Mouse (Mus musculus): ENCODE data around the gene Efna4. TPM values are rescaled to one million over a fixed set of nuclear protein-coding genes. Genes with fewer than 3 reads are reported as not detected.

Gene Efna4
- polyA plus RNA-seq, 1 experiment from 2014 or later: 47.1 TPM

DNA sequence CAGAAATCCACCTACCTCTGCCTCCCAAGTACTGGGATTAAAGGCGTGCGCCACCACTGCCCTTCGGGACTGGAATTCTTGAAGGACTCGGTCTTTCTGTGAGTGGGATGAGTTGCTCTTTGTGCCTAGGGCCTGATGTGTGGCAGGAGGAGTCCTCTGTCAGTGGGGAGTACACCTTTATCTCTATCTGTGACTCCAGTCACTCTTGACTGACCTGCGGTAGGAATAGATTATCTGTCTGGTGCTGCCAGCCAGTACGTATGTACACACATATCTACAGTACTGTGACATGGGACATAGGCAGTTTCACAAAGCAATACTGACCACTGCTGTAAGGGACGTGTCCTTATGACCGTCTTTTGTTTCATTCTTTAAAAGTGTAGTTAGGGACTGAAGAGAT lies 11.9 kb downstream of the Efna4 start:
- Histone ChIP-seq H3K27ac (no peak overlapping the region), H3K27me3 (peaks cover 14% of the 10 kb centered on the region), H3K4me2 (replicated peaks) (no peak overlapping the region), H3K4me1 (peaks cover 13% of the 10 kb centered on the region), H3K9me3 (no peaks in the 10 kb centered on the region), H3K36me3 (no peaks in the 10 kb centered on the region), H3K4me3 (no peak overlapping the region), H3K9ac (no peak overlapping the region)
- 92% methylated on average over 8 of the region's 8 CpGs for WGBS
- ATAC-seq (ENCODE audit: insufficient number of reproducible peaks, insufficient read depth, low FRiP score, low TSS enrichment): no peak

DNA sequence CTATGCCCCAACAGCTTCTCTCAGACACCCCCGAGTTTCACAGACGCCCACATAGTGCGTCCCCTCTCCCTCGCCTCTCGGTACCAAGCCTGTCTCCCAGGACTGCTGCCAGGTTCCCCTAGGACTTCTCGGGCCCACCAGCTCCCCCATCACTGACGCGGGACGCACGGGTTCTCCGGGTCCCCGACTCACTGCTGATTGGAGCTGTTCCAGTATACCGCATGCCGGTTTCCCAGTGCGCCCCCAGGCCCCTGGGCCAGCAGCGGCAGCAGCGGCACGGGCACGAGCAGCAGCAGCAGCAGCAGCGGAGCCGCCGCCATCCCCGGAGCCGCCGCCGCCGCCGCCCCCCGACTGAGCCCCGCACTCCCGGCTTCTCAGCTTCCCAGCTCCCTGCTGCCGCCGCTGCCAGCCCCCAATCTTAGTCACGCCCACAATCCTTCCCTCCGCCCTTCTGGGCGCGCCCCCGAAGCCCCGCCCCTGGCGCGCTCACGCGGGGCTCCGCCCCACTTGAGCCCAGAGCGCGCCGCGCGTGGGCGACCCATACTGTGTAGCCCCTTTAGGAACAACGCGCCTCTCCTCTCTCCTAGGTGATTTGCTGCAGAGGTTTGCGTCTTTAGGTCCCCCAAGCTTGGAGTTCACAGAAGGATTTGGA lies 15.2 kb downstream of the Efna4 start, which contains the start of gene Efna3:
Gene Efna3 (minus strand): TSS at position 452 of the 652 bp plus-strand sequence.
- Histone ChIP-seq H3K4me1 (peaks cover 38% of the 10 kb centered on the region), H3K9me3 (no peaks in the 10 kb centered on the region), H3K27ac (no peak within 1 kb of the TSS; the same call in 1 of the 2 replicates), H3K9ac (peak within 1 kb of the TSS; percentile 71), H3K4me2 (replicated peaks) (peak within 1 kb of the TSS; percentile 96), H3K4me3 (peak within 1 kb of the TSS; percentile 68), H3K36me3 (no peaks in the 10 kb centered on the region), H3K27me3 (peaks cover 46% of the 10 kb centered on the region)
- WGBS: under 1% methylated on average over 51 of the region's 53 CpGs
- ATAC-seq (ENCODE audit: insufficient number of reproducible peaks, insufficient read depth, low FRiP score, low TSS enrichment): 0 out of 2 replicates have a peak, but pooled peaks have one; percentile 22

DNA sequence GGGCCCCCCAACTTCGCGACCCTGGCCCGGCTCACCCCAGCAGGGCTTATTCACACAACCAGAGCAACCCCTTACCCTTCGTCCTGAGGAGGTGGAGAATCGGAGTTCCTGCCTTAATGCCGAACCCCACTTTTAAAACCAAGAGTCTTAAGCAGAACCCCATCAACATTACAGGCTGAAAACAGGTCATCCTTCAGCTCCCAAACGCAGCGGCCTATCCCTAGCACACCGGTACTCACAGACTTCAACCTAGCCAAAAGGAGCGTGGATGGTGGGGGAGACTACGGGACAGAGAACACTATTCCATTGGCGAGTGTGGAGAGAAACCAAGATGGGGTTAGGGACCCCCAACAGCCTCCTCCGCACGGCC lies 15.7 kb downstream of the Efna4 start:
- Histone ChIP-seq H3K27me3 (peaks cover 50% of the 10 kb centered on the region), H3K4me1 (peaks cover 43% of the 10 kb centered on the region), H3K36me3 (no peaks in the 10 kb centered on the region), H3K4me2 (replicated peaks) (peak overlapping the region; percentile 96), H3K4me3 (peak overlapping the region; percentile 68), H3K9ac (peak overlapping the region; percentile 71), H3K9me3 (no peaks in the 10 kb centered on the region), H3K27ac (no peak overlapping the region)
- ATAC-seq (ENCODE audit: insufficient number of reproducible peaks, insufficient read depth, low FRiP score, low TSS enrichment): no peak
- WGBS: under 1% methylated on average over 14 of the region's 14 CpGs

DNA sequence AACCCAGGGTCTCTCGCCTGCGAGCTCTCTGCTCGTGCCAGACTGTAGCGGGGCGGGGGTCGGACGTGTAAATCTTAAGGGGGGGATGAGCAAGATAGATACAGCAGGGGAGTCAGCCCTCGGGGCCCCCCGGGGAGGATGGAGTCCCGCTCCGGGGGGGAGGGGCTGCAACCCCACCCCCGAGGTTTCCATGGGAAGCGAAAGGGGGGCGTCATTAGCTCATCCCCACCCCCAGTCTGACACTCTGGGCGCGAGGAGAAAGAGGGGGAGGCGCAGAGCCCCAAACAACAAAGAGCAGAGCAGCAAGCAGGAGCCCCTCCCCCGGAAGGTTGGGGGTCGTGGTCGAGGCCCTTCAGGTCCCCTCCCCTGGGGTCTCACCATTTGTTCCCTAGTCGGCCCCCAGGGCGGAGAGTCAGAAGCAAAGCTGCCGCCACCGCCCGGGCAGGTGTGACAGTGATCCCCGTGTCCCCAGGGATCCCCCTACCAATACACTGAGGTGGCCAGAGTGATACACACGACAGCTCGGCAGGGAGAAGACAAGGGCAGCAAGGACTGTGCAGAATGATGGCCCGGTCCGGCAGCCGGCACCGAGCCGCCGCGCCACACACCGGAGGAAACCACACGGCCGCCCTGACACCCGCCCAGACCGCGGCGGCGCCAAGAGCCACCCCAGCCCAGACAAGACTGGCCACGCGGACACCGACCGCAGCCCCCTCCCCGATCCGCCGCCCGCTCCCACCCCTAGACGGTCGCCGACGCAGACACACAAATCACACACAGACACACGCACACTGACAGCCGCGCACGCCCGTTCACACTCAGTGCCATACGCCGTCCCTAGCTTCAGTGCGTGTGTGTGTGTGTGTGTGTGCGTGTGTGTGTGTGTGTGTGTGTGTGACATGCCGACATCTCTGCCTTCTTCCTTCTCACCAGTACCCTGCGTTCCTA lies 16.4 kb downstream of the Efna4 start:
- ATAC-seq (ENCODE audit: insufficient number of reproducible peaks, insufficient read depth, low FRiP score, low TSS enrichment): 0 out of 2 replicates have a peak, but pooled peaks have one; percentile 3
- H3K4me3 ChIP-seq: peak overlapping the region; percentile 68
- peaks cover 47% of the 10 kb centered on the region for H3K4me1 ChIP-seq
- no peaks in the 10 kb centered on the region for H3K36me3 ChIP-seq
- H3K27me3 ChIP-seq: peaks cover 51% of the 10 kb centered on the region
- H3K27ac ChIP-seq: peak overlapping the region; percentile 36; the same call in 1 of the 2 replicates
- peak overlapping the region; percentile 96 for H3K4me2 ChIP-seq (replicated peaks)
- no peaks in the 10 kb centered on the region for H3K9me3 ChIP-seq
- peak overlapping the region; percentile 71 for H3K9ac ChIP-seq
- under 1% methylated on average over 64 of the region's 66 CpGs for WGBS

DNA sequence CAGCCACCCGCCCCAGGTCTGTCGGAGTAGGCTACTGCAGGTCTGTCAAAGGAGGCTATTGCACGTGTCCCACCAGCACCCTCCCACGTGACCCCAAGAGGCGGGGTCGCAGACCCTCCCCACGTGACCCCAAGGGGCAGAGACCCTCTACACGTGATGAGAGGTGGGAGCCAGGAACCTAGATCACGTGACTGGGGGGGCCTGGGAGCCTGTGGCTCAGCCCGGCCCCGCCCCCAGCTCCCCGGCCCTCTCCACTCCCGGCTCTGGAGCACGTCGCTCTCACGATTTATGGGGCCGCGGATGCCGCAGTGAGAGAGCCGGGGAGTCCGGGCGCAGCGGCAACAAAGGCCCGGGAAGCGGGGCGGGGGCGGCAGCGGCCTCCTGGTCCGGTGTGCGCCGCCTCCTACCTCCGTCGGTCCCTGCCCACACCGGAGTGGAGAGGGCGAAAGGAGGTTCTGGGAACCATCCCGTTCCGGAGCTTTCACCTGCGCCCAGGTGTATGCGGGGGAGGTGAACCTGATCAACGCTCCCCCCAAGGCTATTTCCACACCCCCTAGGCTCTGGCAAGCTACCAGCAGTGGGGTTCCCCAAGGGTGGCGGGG lies 17.1 kb downstream of the Efna4 start:
- WGBS: 1% methylated on average over 39 of the region's 41 CpGs
- Histone ChIP-seq H3K4me3 (peak overlapping the region; percentile 68), H3K27ac (peak overlapping the region; percentile 36; the same call in 1 of the 2 replicates), H3K4me1 (peaks cover 55% of the 10 kb centered on the region), H3K27me3 (peaks cover 59% of the 10 kb centered on the region), H3K36me3 (no peaks in the 10 kb centered on the region), H3K9me3 (no peaks in the 10 kb centered on the region), H3K4me2 (replicated peaks) (peak overlapping the region; percentile 96), H3K9ac (peak overlapping the region; percentile 71)
- ATAC-seq (ENCODE audit: insufficient number of reproducible peaks, insufficient read depth, low FRiP score, low TSS enrichment): no peak

DNA sequence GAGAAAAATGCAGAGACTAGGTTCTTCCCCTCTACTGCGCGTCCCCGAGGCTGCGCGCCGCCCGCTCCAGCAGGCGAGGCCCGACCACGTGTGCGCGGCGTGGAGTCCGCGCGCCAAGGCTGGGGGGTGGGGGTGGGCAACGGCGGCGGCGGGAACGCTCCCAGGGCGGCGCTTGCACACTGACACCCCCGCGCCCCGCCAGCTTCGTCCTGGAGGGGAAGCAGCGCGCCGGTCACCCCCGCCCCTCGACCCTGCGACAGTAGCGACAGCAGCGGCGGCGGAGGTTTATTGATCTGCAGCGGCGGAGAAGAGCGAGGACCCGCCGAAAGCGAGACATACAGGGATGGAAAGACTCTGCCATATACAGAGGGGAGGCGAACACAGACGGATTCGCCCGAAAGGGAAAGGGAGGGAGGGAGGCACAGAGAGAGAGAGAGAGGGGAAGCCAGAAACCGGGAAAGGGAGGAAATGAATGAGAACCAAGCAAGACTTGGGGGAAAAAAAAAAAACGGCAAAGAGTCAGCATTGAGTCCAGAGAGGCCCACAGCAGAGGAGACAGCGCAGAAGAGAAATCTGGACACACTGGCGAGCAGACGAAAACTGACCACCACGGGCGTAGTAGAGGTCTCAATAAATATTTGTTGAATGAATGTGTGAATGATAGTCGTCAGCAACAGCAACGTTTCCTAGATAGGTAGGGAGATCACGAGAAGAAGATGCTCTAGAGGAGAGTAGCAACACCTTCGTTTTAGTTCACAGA lies 18.1 kb downstream of the Efna4 start:
- peak overlapping the region; percentile 96 for H3K4me2 ChIP-seq (replicated peaks)
- WGBS: 4% methylated on average over 58 of the region's 58 CpGs
- H3K36me3 ChIP-seq: no peaks in the 10 kb centered on the region
- no peak for ATAC-seq (ENCODE audit: insufficient number of reproducible peaks, insufficient read depth, low FRiP score, low TSS enrichment)
- H3K4me1 ChIP-seq: peaks cover 64% of the 10 kb centered on the region
- H3K9me3 ChIP-seq: no peaks in the 10 kb centered on the region
- peaks cover 60% of the 10 kb centered on the region for H3K27me3 ChIP-seq
- H3K4me3 ChIP-seq: peak overlapping the region; percentile 68
- H3K9ac ChIP-seq: peak overlapping the region; percentile 54
- 0 out of 2 replicates have a peak overlapping the region, but pooled peaks have one; percentile 11 for H3K27ac ChIP-seq

DNA sequence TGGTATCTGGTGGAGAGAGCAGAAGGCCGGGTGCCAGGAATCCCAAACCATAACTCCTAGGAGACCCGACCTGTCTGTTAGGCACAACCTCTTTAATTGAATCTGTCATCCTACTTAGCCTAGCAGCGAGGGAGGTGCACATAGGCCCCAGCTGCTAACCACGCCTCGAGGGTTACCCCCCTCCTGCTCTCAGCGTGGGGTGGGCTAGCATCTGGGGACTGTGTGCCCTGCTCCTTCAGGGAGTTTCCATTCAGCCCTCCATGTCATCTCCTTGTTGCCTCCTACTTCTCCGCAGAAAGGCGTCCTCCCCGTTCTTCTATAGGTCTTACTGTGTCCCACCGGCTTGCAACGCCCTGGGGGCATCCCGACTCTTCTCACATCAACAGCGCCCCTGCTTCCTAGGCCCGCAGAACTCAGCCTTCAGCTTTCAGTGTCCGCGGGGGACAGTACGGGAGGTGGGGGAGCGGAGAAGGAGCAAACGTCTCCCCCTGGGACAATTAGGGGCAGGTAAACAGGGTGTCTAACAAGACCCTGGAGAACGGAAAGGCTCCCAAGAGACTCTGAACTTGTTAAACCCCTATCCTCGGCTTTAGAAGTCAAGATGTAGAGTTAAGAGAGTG lies 18.7 kb downstream of the Efna4 start:
- H3K27ac ChIP-seq: 0 out of 2 replicates have a peak overlapping the region, but pooled peaks have one; percentile 11
- H3K4me3 ChIP-seq: peak overlapping the region; percentile 68
- H3K27me3 ChIP-seq: peaks cover 60% of the 10 kb centered on the region
- H3K4me1 ChIP-seq: peaks cover 66% of the 10 kb centered on the region
- H3K9ac ChIP-seq: peak overlapping the region; percentile 54
- peak overlapping the region; percentile 96 for H3K4me2 ChIP-seq (replicated peaks)
- no peaks in the 10 kb centered on the region for H3K9me3 ChIP-seq
- 7% methylated on average over 21 of the region's 21 CpGs for WGBS
- no peaks in the 10 kb centered on the region for H3K36me3 ChIP-seq
- ATAC-seq (ENCODE audit: insufficient number of reproducible peaks, insufficient read depth, low FRiP score, low TSS enrichment): no peak

DNA sequence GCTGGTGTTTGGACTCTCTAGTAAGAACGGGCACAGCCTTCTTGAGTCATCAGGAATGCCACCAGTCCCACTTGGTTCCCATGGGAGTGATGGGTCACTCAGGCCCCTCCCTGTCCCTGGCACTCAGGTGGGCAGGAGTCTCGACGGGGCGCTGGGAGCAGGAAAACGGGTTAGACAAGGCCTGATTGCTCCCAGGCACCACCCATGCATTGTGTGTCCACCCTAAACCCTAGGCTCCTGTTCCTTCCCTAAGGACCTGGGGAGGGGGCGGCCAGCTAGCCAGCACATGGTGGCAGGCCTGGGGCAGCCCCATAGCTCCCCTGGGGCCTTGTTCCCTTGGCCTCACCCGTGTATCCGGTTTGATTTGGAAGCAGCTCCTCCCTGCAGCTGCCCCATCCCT lies 19.5 kb downstream of the Efna4 start:
- H3K4me1 ChIP-seq: peaks cover 66% of the 10 kb centered on the region
- no peak overlapping the region for H3K4me2 ChIP-seq (replicated peaks)
- no peaks in the 10 kb centered on the region for H3K9me3 ChIP-seq
- 64% methylated on average over 8 of the region's 8 CpGs for WGBS
- H3K27me3 ChIP-seq: peaks cover 60% of the 10 kb centered on the region
- no peak for ATAC-seq (ENCODE audit: insufficient number of reproducible peaks, insufficient read depth, low FRiP score, low TSS enrichment)
- no peak overlapping the region for H3K9ac ChIP-seq
- H3K4me3 ChIP-seq: no peak overlapping the region
- no peak overlapping the region for H3K27ac ChIP-seq
- no peaks in the 10 kb centered on the region for H3K36me3 ChIP-seq

DNA sequence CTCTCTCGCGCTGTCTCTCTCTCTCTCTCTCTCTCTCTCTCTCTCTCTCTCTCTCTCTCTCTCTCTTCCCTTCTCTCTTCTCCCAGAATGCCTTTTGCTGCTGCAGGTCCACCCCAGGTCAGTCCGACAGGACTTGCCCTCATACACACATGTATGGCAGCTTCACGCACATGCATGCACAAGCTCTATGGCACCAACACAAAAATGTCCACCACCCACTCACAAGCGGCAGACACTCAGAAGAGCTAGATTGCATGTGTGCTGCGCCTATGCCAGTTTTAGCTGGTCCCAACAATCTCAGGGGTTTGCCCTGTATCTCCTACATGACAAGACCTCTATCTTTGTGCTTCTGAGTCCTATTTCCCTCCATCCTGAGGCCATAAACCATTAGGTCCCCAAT lies 20.6 kb downstream of the Efna4 start:
- Histone ChIP-seq H3K27me3 (peaks cover 60% of the 10 kb centered on the region), H3K9ac (peak overlapping the region; percentile 12; the same call in 1 of the 2 replicates), H3K4me2 (replicated peaks) (peak overlapping the region; percentile 71), H3K36me3 (no peaks in the 10 kb centered on the region), H3K4me1 (peaks cover 66% of the 10 kb centered on the region), H3K4me3 (no peak overlapping the region), H3K9me3 (no peaks in the 10 kb centered on the region), H3K27ac (no peak overlapping the region)
- no peak for ATAC-seq (ENCODE audit: insufficient number of reproducible peaks, insufficient read depth, low FRiP score, low TSS enrichment)
- 50% methylated on average over 6 of the region's 6 CpGs for WGBS

DNA sequence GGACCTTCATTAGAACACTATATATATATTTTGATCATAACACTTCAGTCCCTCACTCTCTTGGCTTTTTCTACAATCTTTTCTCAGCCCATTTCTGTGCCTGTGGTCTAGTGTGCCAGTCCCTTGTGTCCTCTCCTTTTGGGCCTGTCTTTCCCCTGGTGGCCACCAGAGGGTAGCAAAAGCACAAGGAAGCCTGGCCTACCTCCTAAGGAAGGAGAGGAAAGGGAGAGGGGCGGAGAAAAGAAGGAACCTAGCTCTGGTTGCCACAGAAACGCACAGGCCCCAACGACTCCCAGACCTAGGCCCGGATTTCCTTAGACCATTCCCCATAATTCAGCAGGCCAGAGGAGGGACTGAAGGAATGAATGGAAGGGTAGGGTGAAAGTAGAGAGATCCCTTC lies 21.0 kb downstream of the Efna4 start:
- Histone ChIP-seq H3K27me3 (peaks cover 56% of the 10 kb centered on the region), H3K4me3 (no peak overlapping the region), H3K9ac (0 out of 2 replicates have a peak overlapping the region, but pooled peaks have one; percentile 12), H3K4me1 (peaks cover 62% of the 10 kb centered on the region), H3K9me3 (no peaks in the 10 kb centered on the region), H3K27ac (no peak overlapping the region), H3K4me2 (replicated peaks) (peak overlapping the region; percentile 71), H3K36me3 (no peaks in the 10 kb centered on the region)
- WGBS: 2% methylated on average over 4 of the region's 4 CpGs
- ATAC-seq (ENCODE audit: insufficient number of reproducible peaks, insufficient read depth, low FRiP score, low TSS enrichment): no peak
